Mouse (Mus musculus) ES-E14 (cell line): ENCODE data around the gene Pnpla1. TPM values are rescaled to one million over a fixed set of nuclear protein-coding genes. Genes with fewer than 3 reads are reported as not detected.

Source experiments
- DNase-seq: peaks from one replicate; pipeline ENCODE4 v3.0.0-alpha.2; 2013; ENCODE audit warnings: low read depth, low spot score
- H3K27ac ChIP-seq: 2 replicates; pipeline ENCODE4 v1.5.1; 2012; ENCODE audit warnings: low read depth, mild to moderate bottlenecking, low read length, moderate library complexity, mixed read lengths; ENCODE audit not compliant: poor library complexity, insufficient read depth, severe bottlenecking
- H3K36me3 ChIP-seq: 2 replicates; pipeline ENCODE4 v1.6.1; 2012; ENCODE audit warnings: mild to moderate bottlenecking, low read length, moderate library complexity, mixed read lengths; ENCODE audit not compliant: control insufficient read depth, poor library complexity, insufficient read depth, severe bottlenecking
- H3K4me1 ChIP-seq, 2 experiments: fragments of 150-350 bp in 1 of 2; sonication (generic) in 1 of 2; 2 replicates each; pipeline ENCODE4 v1.6.1; 2012; ENCODE audit warnings: low read length in 2 of 2, mild to moderate bottlenecking in 1 of 2, mixed read lengths in 1 of 2; ENCODE audit not compliant: control insufficient read depth in 2 of 2, insufficient read depth in 2 of 2, poor library complexity in 1 of 2
- H3K4me3 ChIP-seq, 2 experiments: fragments of 150-350 bp in 1 of 2; sonication (generic) in 1 of 2; 2 replicates each; pipeline ENCODE4 v1.5.1; 2012; ENCODE audit warnings: low read length in 2 of 2, low read depth in 1 of 2, mild to moderate bottlenecking in 1 of 2, mixed read lengths in 1 of 2; ENCODE audit not compliant: insufficient read depth in 1 of 2, poor library complexity in 1 of 2, severe bottlenecking in 1 of 2
- H3K9ac ChIP-seq: 2 replicates; pipeline ENCODE4 v1.6.1; 2012; ENCODE audit warnings: low read depth, mild to moderate bottlenecking, low read length, mixed read lengths; ENCODE audit not compliant: poor library complexity, insufficient read depth, severe bottlenecking
- H3K9me3 ChIP-seq: fragments of 150-350 bp; sonication (generic); 2 replicates; pipeline ENCODE4 v1.6.1; 2012; ENCODE audit warnings: low read depth, mild to moderate bottlenecking, low read length; ENCODE audit not compliant: control insufficient read depth, insufficient read depth
- CHD2 ChIP-seq: IDR thresholded peaks from 2 replicates; pipeline ENCODE4 v1.6.1; 2014; ENCODE audit warnings: mild to moderate bottlenecking, low read depth, low read length, inconsistent platforms
- HCFC1 ChIP-seq: IDR thresholded peaks from 2 replicates; pipeline ENCODE4 v1.6.1; 2012; ENCODE audit warnings: low read length, inconsistent platforms, borderline replicate concordance; ENCODE audit not compliant: insufficient read depth
- MAFK ChIP-seq: IDR thresholded peaks from 2 replicates; pipeline ENCODE4 v1.6.1; 2014; ENCODE audit warnings: mild to moderate bottlenecking, low read depth, low read length, inconsistent platforms; ENCODE audit not compliant: insufficient read depth
- ZC3H11A ChIP-seq: IDR thresholded peaks from 2 replicates; pipeline ENCODE4 v1.6.1; 2012; ENCODE audit warnings: low read depth, mild to moderate bottlenecking, inconsistent platforms, low read length, borderline replicate concordance
- ZNF384 ChIP-seq: IDR thresholded peaks from 2 replicates; pipeline ENCODE4 v1.6.1; 2012; ENCODE audit warnings: low read depth, low read length, inconsistent platforms
- in situ Hi-C, 2 experiments: fragments of 600-800 bp; cut with MboI; formaldehyde crosslinking; loops; one replicate each; pipeline ENCODE4 v1.15.1; 2025; ENCODE audit warnings: low sequenced_read_pairs in 2 of 2, inconsistent platforms in 1 of 2; ENCODE audit not compliant: unreplicated experiment in 2 of 2
- total RNA-seq: library from RNA; depleted of rRNA; stranded (reverse); fragments of 300-350 nt; gene quantifications from 2 replicates; pipeline ENCODE4 v1.2.3, GENCODE M21; 2012

Gene Pnpla1
- total RNA-seq, 1 experiment: 0.27 TPM

- no peak for TF ChIP-seq MAFK
- Histone ChIP-seq H3K9me3 (no peaks in the 10 kb centered on the region), H3K36me3 (no peaks in the 10 kb centered on the region), H3K4me1 (no peaks in the 10 kb centered on the region), H3K9ac (no peak overlapping the region), H3K27ac (no peak overlapping the region), H3K4me3 (no peak overlapping the region)
- DNase-seq: no peak
- in situ Hi-C loops: no loop called here
These were observed 12.2 kb downstream of the Pnpla1 start for GRCm38 (mm10) chr17:28870435-28870834.

GRCm38 (mm10) chr17:28871831-28872230 is 13.6 kb downstream of the Pnpla1 start:
- no peak for DNase-seq
- in situ Hi-C loops: no loop called here

GRCm38 (mm10) chr17:28872322-28872721 is 14.1 kb downstream of the Pnpla1 start:
- no peaks in the 10 kb centered on the region for H3K9me3 ChIP-seq
- H3K27ac ChIP-seq: no peak overlapping the region
- 0 out of 4 replicates have a peak, but pooled peaks cover 0 to 1% of the 10 kb centered on the region in 2 experiments for H3K4me1 ChIP-seq
- in situ Hi-C loops: no loop called here
- TF ChIP-seq CHD2 (no peak), ZNF384 (no peak), HCFC1 (no peak), ZC3H11A (no peak), MAFK (no peak)
- H3K9ac ChIP-seq: no peak overlapping the region
- no peak for DNase-seq
- H3K4me3 ChIP-seq: no peak overlapping the region
- H3K36me3 ChIP-seq: no peaks in the 10 kb centered on the region

More at GRCm38 (mm10) chr17:28871831-28872230, 13.6 kb downstream of the Pnpla1 start:
- no peak for TF ChIP-seq CHD2
- TF ChIP-seq MAFK: no peak
- TF ChIP-seq ZNF384: no peak
- TF ChIP-seq ZC3H11A: no peak
- no peak for TF ChIP-seq HCFC1
- H3K9ac ChIP-seq: no peak overlapping the region
- no peak overlapping the region for H3K4me3 ChIP-seq
- no peaks in the 10 kb centered on the region for H3K36me3 ChIP-seq
- H3K27ac ChIP-seq: no peak overlapping the region
- H3K9me3 ChIP-seq: no peaks in the 10 kb centered on the region
- 0 out of 4 replicates have a peak, but pooled peaks cover 0 to 1% of the 10 kb centered on the region in 2 experiments for H3K4me1 ChIP-seq

GRCm38 (mm10) chr17:28874216-28874615 is 16.0 kb downstream of the Pnpla1 start:
- Histone ChIP-seq H3K4me1 (0 out of 4 replicates have a peak, but pooled peaks cover 0 to 1% of the 10 kb centered on the region in 2 experiments), H3K9me3 (no peaks in the 10 kb centered on the region), H3K4me3 (no peak overlapping the region), H3K27ac (no peak overlapping the region), H3K9ac (no peak overlapping the region), H3K36me3 (no peaks in the 10 kb centered on the region)
- in situ Hi-C loops: no loop called here
- no peak for DNase-seq
- TF ChIP-seq ZC3H11A: no peak
- no peak for TF ChIP-seq CHD2
- no peak for TF ChIP-seq HCFC1
- TF ChIP-seq MAFK: no peak
- no peak for TF ChIP-seq ZNF384

- H3K9me3 ChIP-seq: no peaks in the 10 kb centered on the region
- H3K9ac ChIP-seq: no peak overlapping the region
- DNase-seq: no peak
- no peaks in the 10 kb centered on the region for H3K36me3 ChIP-seq
- H3K4me1 ChIP-seq: 0 out of 4 replicates have a peak, but pooled peaks cover 0 to 1% of the 10 kb centered on the region in 2 experiments
- in situ Hi-C loops: no loop called here
- H3K4me3 ChIP-seq: no peak overlapping the region
- TF ChIP-seq ZC3H11A: no peak
- TF ChIP-seq HCFC1: no peak
- TF ChIP-seq ZNF384: no peak
- TF ChIP-seq CHD2: no peak
- TF ChIP-seq MAFK: no peak
- H3K27ac ChIP-seq: no peak overlapping the region
These were observed 16.6 kb downstream of the Pnpla1 start for GRCm38 (mm10) chr17:28874825-28875224.
